Mouse (Mus musculus): ENCODE measurements around the gene Smok3c. TPM values are rescaled to one million over a fixed set of nuclear protein-coding genes. Genes with fewer than 3 reads are reported as not detected.
A peak's percentile ranks its signal among the peaks of the same experiment; 100 is the strongest.

Gene Smok3c
- total and polyA plus RNA-seq, 3 experiments: not detected

GRCm38 (mm10) chr5:138084996-138085395, 32.0 kb downstream of the Smok3c start, which contains the start of gene Zkscan1:
Gene Zkscan1 (plus strand): TSS chr5:138085084.
- H3K9me3 ChIP-seq (replicated peaks; ENCODE audit: insufficient read depth, low read length): no peaks in the 10 kb centered on the region
- peaks cover 3 to 20% of the 10 kb centered on the region in 2 experiments for H3K36me3 ChIP-seq (ENCODE audit: control insufficient read depth in 1 of 2, insufficient read depth in 2 of 2, low read length in 2 of 2)
- peak within 1 kb of the TSS; percentile 89 to 91 for H3K4me3 ChIP-seq (ENCODE audit: control insufficient read depth in 1 of 2, insufficient read depth in 1 of 2, low read depth in 2 of 2, low read length in 2 of 2)
- H3K27me3 ChIP-seq (ENCODE audit: control insufficient read depth in 1 of 2, insufficient read depth in 2 of 2, low read length in 2 of 2): peaks cover 0 to 2% of the 10 kb centered on the region in 2 experiments; a peak in 1 of 4 replicates
- H3K27ac ChIP-seq (ENCODE audit: control insufficient read depth, low read depth, low read length): peak within 1 kb of the TSS; percentile 36
- H3K4me1 ChIP-seq (ENCODE audit: control insufficient read depth in 1 of 2, insufficient read depth in 2 of 2, low read length in 2 of 2): peaks cover 2 to 4% of the 10 kb centered on the region in 2 experiments; a peak in 3 of 4 replicates
- H3K79me2 ChIP-seq (ENCODE audit: control insufficient read depth, insufficient read depth, low read length, poor library complexity): peaks cover 42% of the 10 kb centered on the region
- no peak for TF ChIP-seq BHLHE40 (IDR thresholded peaks at IDR 0.05; ENCODE audit: borderline replicate concordance, low read depth, low read length)
- no peak for TF ChIP-seq NRF1 (IDR thresholded peaks at IDR 0.05; ENCODE audit: insufficient read depth, low read depth, low read length, poor library complexity, severe bottlenecking)
- TF ChIP-seq ZKSCAN1 (IDR thresholded peaks at IDR 0.05; ENCODE audit: low read depth, low read length): no peak
- TF ChIP-seq NELFE (IDR thresholded peaks at IDR 0.05; ENCODE audit: low read depth, low read length): peak; percentile 95
- TF ChIP-seq ETS1 (IDR thresholded peaks at IDR 0.05; ENCODE audit: low read depth, low read length): no peak
- peak; percentile 78 to 95; a peak in 3 of 4 replicates for TF ChIP-seq POLR2A (IDR thresholded peaks at IDR 0.05; ENCODE audit: control insufficient read depth in 1 of 2, insufficient read depth in 1 of 2, low read depth in 1 of 2, low read length in 2 of 2, poor library complexity in 1 of 2)
- TF ChIP-seq ZMIZ1 (IDR thresholded peaks at IDR 0.05; ENCODE audit: low read depth, low read length): peak; percentile 70
- TF ChIP-seq TAL1 (IDR thresholded peaks at IDR 0.05; ENCODE audit: low read length): no peak
- TF ChIP-seq MXI1 (IDR thresholded peaks at IDR 0.05; ENCODE audit: low read depth, low read length): peak; percentile 61; the same call in 1 of the 2 replicates
- no peak for TF ChIP-seq CHD1 (IDR thresholded peaks at IDR 0.05; ENCODE audit: low read depth, low read length)
- peak; percentile 92 for TF ChIP-seq HCFC1 (IDR thresholded peaks at IDR 0.05; ENCODE audit: low read depth, low read length)
- TF ChIP-seq EP300 (IDR thresholded peaks at IDR 0.05; ENCODE audit: low read depth in 1 of 2, low read length in 2 of 2): no peak
- no peak for TF ChIP-seq SMC3 (IDR thresholded peaks at IDR 0.05; ENCODE audit: low read depth, low read length)
- TF ChIP-seq JUND (IDR thresholded peaks at IDR 0.05; ENCODE audit: low read depth, low read length): no peak
- no peak; the same call in 1 of the 2 replicates for TF ChIP-seq GABPA (IDR thresholded peaks at IDR 0.05; ENCODE audit: low read depth, low read length)
- no peak for TF ChIP-seq CHD2 (IDR thresholded peaks at IDR 0.05; ENCODE audit: low read length)
- TF ChIP-seq TBP (IDR thresholded peaks at IDR 0.05; ENCODE audit: low read depth, low read length): peak; percentile 94
- TF ChIP-seq MAFK (IDR thresholded peaks at IDR 0.05; ENCODE audit: borderline replicate concordance, low read depth, low read length): no peak
- TF ChIP-seq MYC (IDR thresholded peaks at IDR 0.05; ENCODE audit: low read depth, low read length): peak; percentile 65; the same call in 1 of the 2 replicates
- peak; percentile 90 for TF ChIP-seq SIN3A (IDR thresholded peaks at IDR 0.05; ENCODE audit: low read length)
- TF ChIP-seq USF1 (IDR thresholded peaks at IDR 0.05; ENCODE audit: low read depth, low read length): no peak
- peak; percentile 27; the same call in 1 of the 2 replicates for TF ChIP-seq MAX (IDR thresholded peaks at IDR 0.05; ENCODE audit: low read length)
- TF ChIP-seq TCF12 (IDR thresholded peaks at IDR 0.05; ENCODE audit: low read depth, low read length): peak; percentile 67
- 0 out of 2 replicates have a peak, but pooled peaks have one; percentile 2 for TF ChIP-seq GATA1 (IDR thresholded peaks at IDR 0.05; ENCODE audit: low read depth, low read length)
- TF ChIP-seq POLR2AphosphoS2 (IDR thresholded peaks at IDR 0.05; ENCODE audit: low read length): peak; percentile 88
- TF ChIP-seq MAZ (IDR thresholded peaks at IDR 0.05; ENCODE audit: low read depth, low read length): no peak
- TF ChIP-seq KAT2A (conservative IDR thresholded peaks at IDR 0.05; ENCODE audit: low read depth, low read length): peak; percentile 70; the same call in 1 of the 2 replicates
- peak; percentile 98 for TF ChIP-seq ELF1 (IDR thresholded peaks at IDR 0.05; ENCODE audit: low read depth, low read length)
- peak within 1 kb of the TSS; percentile 97 for H3K9ac ChIP-seq (ENCODE audit: control insufficient read depth, low read depth, low read length, poor library complexity, severe bottlenecking)
- DNase-seq (ENCODE audit: low read depth, low spot score): peak; percentile 95
